Mouse (Mus musculus) forebrain, embryonic 10.5 days (tissue): ENCODE results near the gene Ssu72. TPM values are rescaled to one million over a fixed set of nuclear protein-coding genes. Genes with fewer than 3 reads are reported as not detected.

Experiments
- polyA plus RNA-seq: library from polyadenylated mRNA; unstranded; fragments of >200 nt; fragmentation: Nextera tagmentation; extraction: Ambion mirVana; gene quantifications from 2 replicates; pipeline ENCODE4 v1.2.1, GENCODE M21; 2016

Ssu72 gene
- polyA plus RNA-seq, 1 experiment from 2014 or later, result 164 TPM

Other genes starting within 250 kb of the Ssu72 start
- not detected in 2 replicates for gene Tmem52, start 235.7 kb upstream of the Ssu72 start, polyA plus RNA-seq
- gene Gnb1, start 213.4 kb upstream of the Ssu72 start, polyA plus RNA-seq, result 607 and 643 TPM in 2 replicates
- gene Nadk, start 142.4 kb upstream of the Ssu72 start, polyA plus RNA-seq, result 118 and 122 TPM in 2 replicates
- gene Slc35e2, start 103.4 kb upstream of the Ssu72 start, polyA plus RNA-seq, result 10.7 and 12.9 TPM in 2 replicates
- 83.9 and 86.7 TPM in 2 replicates for gene Cdk11b, start 79.9 kb upstream of the Ssu72 start, polyA plus RNA-seq
- gene Gm10563, start 59.4 kb upstream of the Ssu72 start, polyA plus RNA-seq, result not detected in 2 replicates
- gene Mmp23, start 51.4 kb upstream of the Ssu72 start, polyA plus RNA-seq, result 1.8 and 2.8 TPM in 2 replicates
- gene Mib2, start 35.6 kb upstream of the Ssu72 start, polyA plus RNA-seq, result 16.8 and 18.3 TPM in 2 replicates
- gene Fndc10, start 10.5 kb upstream of the Ssu72 start, polyA plus RNA-seq, result 0.64 and 0.67 TPM in 2 replicates
- gene Tmem240, start 30.0 kb downstream of the Ssu72 start, polyA plus RNA-seq, result 0.36 and 0.77 TPM in 2 replicates
- gene Atad3a, start 56.3 kb downstream of the Ssu72 start, polyA plus RNA-seq, result 141 and 149 TPM in 2 replicates
- gene Vwa1, start 69.9 kb downstream of the Ssu72 start, polyA plus RNA-seq, result 9.7 and 11.3 TPM in 2 replicates
- 0.24 and 0.27 TPM in 2 replicates for gene Tmem88b, start 81.1 kb downstream of the Ssu72 start, polyA plus RNA-seq
- not detected in 2 replicates for gene Ankrd65, start 85.6 kb downstream of the Ssu72 start, polyA plus RNA-seq
- 253 and 258 TPM in 2 replicates for gene Mrpl20, start 98.1 kb downstream of the Ssu72 start, polyA plus RNA-seq
- gene Ccnl2, start 107.7 kb downstream of the Ssu72 start, polyA plus RNA-seq, result 166 and 168 TPM in 2 replicates
- gene Aurkaip1, start 126.5 kb downstream of the Ssu72 start, polyA plus RNA-seq, result 165 and 172 TPM in 2 replicates
- 37.6 and 39.4 TPM in 2 replicates for gene Mxra8, start 134.9 kb downstream of the Ssu72 start, polyA plus RNA-seq
- 4.6 and 5.3 TPM in 2 replicates for gene Dvl1, start 142.6 kb downstream of the Ssu72 start, polyA plus RNA-seq
- 0.12 and 0.33 TPM in 2 replicates for gene Tas1r3, start 158.6 kb downstream of the Ssu72 start, polyA plus RNA-seq
- gene Cptp, start 164.6 kb downstream of the Ssu72 start, polyA plus RNA-seq, result 21.2 and 24.0 TPM in 2 replicates
- gene Ints11, start 164.7 kb downstream of the Ssu72 start, polyA plus RNA-seq, result 120 and 121 TPM in 2 replicates
- gene Pusl1, start 187.0 kb downstream of the Ssu72 start, polyA plus RNA-seq, result 54.5 and 56.3 TPM in 2 replicates
- gene Acap3, start 187.0 kb downstream of the Ssu72 start, polyA plus RNA-seq, result 24.3 and 24.5 TPM in 2 replicates
- gene Ube2j2, start 239.0 kb downstream of the Ssu72 start, polyA plus RNA-seq, result 144 and 150 TPM in 2 replicates